Mouse (Mus musculus): ENCODE data around the gene Cdk8.

The Cdk8 gene

GRCm38 (mm10) chr5:146274420-146275045 lies 43.5 kb downstream of the Cdk8 start:
- no peak for DNase-seq (ENCODE audit: extremely low read depth, low read depth, low spot score)

DNA sequence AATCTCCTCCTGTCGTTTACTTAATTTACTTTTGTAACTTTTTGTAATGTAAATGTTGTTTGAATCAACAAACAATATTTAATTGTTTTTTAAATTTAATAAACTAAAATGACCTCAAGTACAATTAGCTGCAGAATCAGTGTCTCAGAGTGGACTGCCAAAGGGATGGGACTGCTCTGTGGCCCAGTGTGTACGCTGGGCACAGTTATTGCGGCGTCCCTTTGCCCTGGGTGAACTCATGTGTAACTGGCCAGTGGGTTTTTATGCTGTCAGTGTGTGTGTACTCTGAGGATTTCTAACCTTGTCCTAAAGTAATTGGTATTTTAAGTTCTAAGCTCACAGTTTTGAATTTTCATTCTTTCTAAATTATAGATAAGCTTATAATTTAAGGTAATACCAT lies 46.5 kb downstream of the Cdk8 start:
- DNase-seq (ENCODE audit: extremely low read depth, low read depth, low spot score) = no peak

DNA sequence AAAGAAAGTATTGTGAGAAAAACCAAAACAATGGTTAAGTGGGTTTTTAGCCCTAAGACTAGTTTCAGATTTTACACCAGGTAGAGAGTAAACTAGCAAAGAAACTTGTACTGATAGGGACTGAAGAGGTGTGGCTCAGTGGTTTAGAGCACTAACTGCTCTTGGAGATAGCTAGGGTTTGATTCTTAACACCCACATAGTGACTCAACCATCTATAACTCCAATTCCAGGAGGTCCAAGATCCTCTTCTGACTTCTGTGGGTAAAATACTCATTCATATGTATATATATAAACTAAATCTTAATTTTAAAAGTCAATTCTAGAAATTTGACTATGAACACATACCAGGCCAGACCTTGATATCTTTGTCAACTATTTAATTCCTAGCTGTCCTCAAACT lies 49.0 kb downstream of the Cdk8 start:
- DNase-seq (ENCODE audit: extremely low read depth, low read depth, low spot score) = no peak

GRCm38 (mm10) chr5:146281241-146281818 lies 50.3 kb downstream of the Cdk8 start:
- no peak for DNase-seq (ENCODE audit: extremely low read depth, low read depth, low spot score)

DNA sequence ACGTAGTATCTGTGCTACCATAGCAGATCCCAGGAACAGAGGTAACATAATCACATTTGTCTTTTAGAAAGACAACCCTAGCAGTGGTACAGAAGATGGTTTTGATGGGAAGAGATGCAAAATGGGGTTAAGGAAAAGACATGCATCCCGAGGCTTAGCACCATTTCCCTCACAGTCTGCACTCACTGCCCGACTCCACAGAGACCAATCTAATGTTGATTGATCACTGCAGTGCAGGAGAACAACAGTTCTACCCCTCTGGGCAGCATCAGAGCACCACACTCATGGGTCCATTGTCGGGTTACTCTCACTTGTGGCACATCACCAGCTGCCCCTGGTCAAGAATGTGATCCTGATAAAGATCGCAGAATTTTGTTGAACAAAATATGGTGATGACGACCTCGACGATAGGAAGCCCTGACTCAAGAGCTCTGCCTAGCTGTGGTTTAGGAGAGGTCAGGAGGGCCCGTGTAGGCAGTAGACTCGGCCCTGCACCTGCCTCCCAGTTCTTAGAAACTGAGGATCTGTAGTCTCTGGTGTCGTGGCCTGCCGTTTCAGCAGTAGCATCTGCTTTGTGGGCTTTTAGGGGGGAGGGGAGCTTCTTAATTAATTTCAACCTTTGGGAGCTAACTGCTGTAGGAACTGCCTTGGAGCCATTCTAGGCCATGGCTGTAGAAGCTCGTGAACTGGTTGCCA lies 51.0 kb downstream of the Cdk8 start:
- no peak for DNase-seq (ENCODE audit: extremely low read depth, low read depth, low spot score)

GRCm38 (mm10) chr5:146283899-146284298 lies 52.9 kb downstream of the Cdk8 start:
- DNase-seq (ENCODE audit: extremely low read depth, low read depth, low spot score) = no peak

DNA sequence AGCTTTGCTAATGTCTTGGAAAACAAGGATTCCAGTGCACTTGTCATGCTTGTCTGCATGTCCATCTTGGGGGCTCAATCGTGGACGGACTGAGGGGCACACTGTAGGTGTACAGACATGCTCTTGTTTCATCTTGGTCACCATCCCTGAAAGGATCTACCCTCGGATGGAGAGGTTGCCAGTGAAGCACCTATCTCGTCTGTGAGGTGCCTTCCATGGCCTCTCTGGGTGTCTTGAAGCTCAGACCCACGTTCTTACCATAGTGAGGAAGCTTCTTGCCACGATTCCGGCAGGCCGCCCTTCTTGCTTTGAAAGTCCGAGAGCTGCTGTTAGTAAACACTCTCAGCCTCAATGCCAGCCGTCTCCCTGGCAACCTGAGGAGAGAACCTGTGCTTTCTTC lies 56.4 kb downstream of the Cdk8 start:
- DNase-seq (ENCODE audit: extremely low read depth, low read depth, low spot score) = no peak

GRCm38 (mm10) chr5:146288048-146288501 lies 57.0 kb downstream of the Cdk8 start:
- DNase-seq (ENCODE audit: extremely low read depth, low read depth, low spot score) = no peak

GRCm38 (mm10) chr5:146289921-146290320 lies 58.9 kb downstream of the Cdk8 start:
- DNase-seq (ENCODE audit: extremely low read depth, low read depth, low spot score) = no peak

- no peak for DNase-seq (ENCODE audit: extremely low read depth, low read depth, low spot score)
These were observed 59.4 kb downstream of the Cdk8 start for GRCm38 (mm10) chr5:146290446-146290845.

DNA sequence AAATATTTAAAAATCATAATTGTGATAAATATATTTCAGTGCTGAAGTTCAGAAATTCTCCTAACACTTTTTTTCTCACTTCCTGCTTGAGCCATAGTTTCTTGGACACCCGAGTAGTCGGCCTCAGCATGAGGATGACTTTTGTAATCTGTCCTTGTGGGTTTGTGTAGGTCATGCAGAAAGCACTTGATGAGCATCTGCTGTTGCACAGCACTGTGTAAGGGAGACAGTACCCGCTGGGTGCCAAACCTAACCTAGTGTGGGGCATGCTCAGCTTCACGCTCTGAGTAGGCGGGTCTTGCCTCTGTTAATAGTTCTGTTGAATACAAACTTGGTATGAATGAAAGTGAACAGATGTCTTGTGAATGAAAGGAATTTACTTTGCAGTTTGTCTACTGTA lies 60.5 kb downstream of the Cdk8 start:
- no peak for DNase-seq (ENCODE audit: extremely low read depth, low read depth, low spot score)

GRCm38 (mm10) chr5:146292896-146293680 lies 62.1 kb downstream of the Cdk8 start:
- DNase-seq (ENCODE audit: extremely low read depth, low read depth, low spot score) = no peak

DNA sequence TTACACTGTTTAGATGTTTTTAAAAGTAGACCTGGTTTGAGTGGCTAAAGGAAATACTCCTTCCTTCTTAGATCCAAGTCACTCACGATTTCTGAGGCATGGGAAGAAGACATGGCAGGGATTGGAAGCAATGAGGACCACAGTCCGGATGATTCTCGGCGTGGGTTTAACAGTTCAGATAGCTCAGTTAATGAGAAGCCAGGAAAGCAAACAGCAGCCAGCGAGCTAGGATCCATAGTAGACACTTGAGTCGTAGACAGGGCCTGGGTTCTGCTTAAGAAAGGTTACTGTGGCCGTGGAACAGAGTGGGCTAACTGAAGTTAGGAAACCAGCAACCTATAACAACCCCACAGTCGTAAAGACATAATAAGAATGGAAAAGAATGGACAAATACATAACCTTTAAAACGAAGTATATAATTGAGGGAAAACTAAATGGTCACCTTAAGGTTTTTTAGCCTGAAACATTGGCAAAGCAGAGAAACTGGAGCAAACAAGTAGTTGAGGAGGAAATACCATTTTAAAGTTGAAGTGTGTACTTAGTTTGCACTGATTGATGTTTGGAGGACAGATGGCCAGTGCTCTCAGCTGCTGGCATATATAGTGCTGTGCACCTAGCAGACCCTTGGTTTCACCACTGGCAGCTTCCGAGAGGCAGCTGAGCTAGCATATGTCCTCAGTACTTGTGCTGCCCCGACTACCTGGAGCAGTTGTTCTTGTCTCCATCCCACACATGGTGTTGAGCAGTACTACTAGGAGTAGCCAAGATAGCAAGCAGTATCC lies 63.1 kb downstream of the Cdk8 start:
- DNase-seq (ENCODE audit: extremely low read depth, low read depth, low spot score) = no peak

DNA sequence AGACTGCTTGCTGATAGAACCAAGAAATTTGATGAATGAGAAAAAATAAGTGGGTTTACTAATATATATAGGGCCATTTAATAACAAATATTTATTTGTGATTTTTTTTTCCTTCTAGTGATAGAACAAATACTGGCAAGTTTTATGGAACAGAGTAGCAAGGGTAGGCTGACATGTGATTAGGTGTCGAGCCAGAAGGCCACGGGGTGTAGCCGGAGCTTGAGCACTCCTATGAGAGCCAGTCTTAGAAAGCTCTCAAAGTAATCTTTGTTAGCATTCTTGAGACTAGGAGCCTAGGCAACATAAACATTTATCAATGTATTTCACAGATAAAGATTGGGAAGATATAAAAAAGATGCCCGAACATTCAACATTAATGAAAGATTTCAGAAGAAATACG lies 63.8 kb downstream of the Cdk8 start:
- no peak for DNase-seq (ENCODE audit: extremely low read depth, low read depth, low spot score)

GRCm38 (mm10) chr5:146298807-146299519 lies 67.9 kb downstream of the Cdk8 start:
- DNase-seq (ENCODE audit: extremely low read depth, low read depth, low spot score) = no peak

DNA sequence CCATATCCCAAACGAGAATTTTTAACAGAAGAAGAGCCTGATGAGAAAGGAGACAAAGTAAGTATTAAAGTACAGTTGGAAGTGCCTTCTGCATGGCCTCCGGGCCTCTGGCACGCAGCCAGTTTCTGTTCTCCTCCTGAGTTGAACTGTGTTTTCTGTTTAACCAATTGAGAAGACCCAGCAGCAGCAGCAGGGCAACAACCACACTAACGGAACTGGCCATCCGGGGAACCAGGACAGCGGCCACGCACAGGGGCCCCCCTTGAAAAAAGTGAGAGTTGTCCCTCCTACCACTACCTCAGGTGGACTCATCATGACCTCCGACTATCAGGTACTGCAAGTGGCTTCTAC lies 68.5 kb downstream of the Cdk8 start:
- no peak for DNase-seq (ENCODE audit: extremely low read depth, low read depth, low spot score)

DNA sequence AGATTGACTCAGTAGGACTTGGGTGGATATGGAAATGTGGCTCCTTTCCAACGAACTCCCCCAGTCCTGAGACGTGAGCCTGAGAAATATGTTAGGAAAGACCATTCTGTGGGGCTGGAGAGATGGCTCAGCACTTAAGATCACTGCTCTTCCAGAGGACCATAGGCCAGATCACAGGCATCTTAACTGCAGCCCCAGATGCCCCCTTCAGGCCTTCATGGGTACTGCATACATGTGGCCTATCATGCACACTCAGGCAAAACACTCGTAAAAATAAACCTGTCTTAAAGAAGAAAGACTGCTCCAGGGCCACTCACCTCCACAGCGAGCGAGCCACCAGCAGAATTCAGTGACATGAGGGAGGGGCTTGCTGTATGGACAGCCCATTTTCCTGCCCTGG lies 72.4 kb downstream of the Cdk8 start:
- DNase-seq (ENCODE audit: extremely low read depth, low read depth, low spot score) = no peak

DNA sequence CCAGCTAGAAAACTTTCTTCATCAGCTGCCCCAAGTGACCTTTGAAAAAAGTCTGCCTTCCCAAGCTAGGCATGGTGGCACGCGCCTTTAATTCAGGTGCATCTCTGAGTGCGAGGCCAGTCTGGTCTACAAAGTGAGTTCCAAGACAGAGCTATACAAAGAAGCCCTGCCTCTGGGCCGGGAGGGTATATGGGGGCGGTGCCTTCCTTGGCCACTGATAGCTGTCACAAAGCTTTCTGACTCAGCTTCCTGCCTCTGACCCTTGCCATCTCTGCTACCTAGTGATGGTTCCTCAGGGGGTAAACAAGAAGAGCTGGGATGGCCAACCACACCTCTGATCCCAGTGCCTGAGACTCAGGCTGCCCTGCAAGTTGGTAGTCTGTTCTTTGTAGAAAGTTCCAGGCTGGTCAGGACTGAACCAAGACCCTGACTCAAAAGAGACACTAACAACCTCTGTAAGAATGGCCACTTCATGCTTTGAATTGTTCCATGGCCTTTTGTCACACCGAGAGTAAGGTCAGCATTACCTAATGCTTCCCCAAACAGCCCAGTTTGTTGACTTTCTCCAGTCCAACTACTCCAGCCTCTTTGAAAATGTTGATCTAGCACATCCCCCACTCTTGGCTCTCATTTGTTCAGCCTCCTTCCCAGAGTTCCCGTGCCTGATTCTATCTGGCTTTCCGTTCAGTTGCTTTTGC lies 76.2 kb downstream of the Cdk8 start:
- no peak for DNase-seq (ENCODE audit: extremely low read depth, low read depth, low spot score)

GRCm38 (mm10) chr5:146307744-146308096 lies 76.7 kb downstream of the Cdk8 start:
- DNase-seq (ENCODE audit: extremely low read depth, low read depth, low spot score) = no peak

- no peak for DNase-seq (ENCODE audit: extremely low read depth, low read depth, low spot score)
These were observed 83.5 kb downstream of the Cdk8 start for GRCm38 (mm10) chr5:146314538-146314937.

Measured in fat pad, adult 2 months (tissue).